7 mouse cellular contexts compared by ENCODE assay signal in genomic region chr10:22732181-22732580, GRCm38 (mm10). TPM values are rescaled to one million over a fixed set of nuclear protein-coding genes. Genes with fewer than 3 reads are reported as not detected.
DNase-seq lines count a peak whose midpoint lies in the region; ATAC-seq and TF ChIP-seq lines count a peak whose summit lies in the region.

No protein-coding gene starts in this region.

- H3K9ac ChIP-seq in lung, embryonic 14.5 days: peak overlapping the region; percentile 96
- H3K9ac ChIP-seq in embryonic facial prominence, embryonic 14.5 days (ENCODE audit: low read depth, low read length): peak overlapping the region; percentile 93
- peak overlapping the region; percentile 95 for H3K9ac ChIP-seq in intestine, embryonic 14.5 days (ENCODE audit: low read length)
- H3K9ac ChIP-seq in midbrain, embryonic 15.5 days: peak overlapping the region; percentile 99; the same call in 1 of the 2 replicates

- H3K4me1 ChIP-seq in lung, embryonic 14.5 days (ENCODE audit: insufficient read depth): no peaks in the 10 kb centered on the region
- H3K4me1 ChIP-seq in embryonic facial prominence, embryonic 14.5 days (ENCODE audit: control insufficient read depth, insufficient read depth, low read length): peaks cover 10% of the 10 kb centered on the region
- H3K4me1 ChIP-seq in intestine, embryonic 14.5 days (replicated peaks; ENCODE audit: control insufficient read depth, insufficient read depth, low read length): peaks cover 22% of the 10 kb centered on the region
- H3K4me1 ChIP-seq in midbrain, embryonic 15.5 days: peaks cover 29% of the 10 kb centered on the region

- H3K27me3 ChIP-seq in lung, embryonic 14.5 days (ENCODE audit: insufficient read depth, low read length): no peaks in the 10 kb centered on the region
- no peaks in the 10 kb centered on the region for H3K27me3 ChIP-seq in embryonic facial prominence, embryonic 14.5 days (replicated peaks; ENCODE audit: control insufficient read depth, insufficient read depth, low read length)
- H3K27me3 ChIP-seq in intestine, embryonic 14.5 days (replicated peaks; ENCODE audit: control insufficient read depth, insufficient read depth, low read length): no peaks in the 10 kb centered on the region
- H3K27me3 ChIP-seq in midbrain, embryonic 15.5 days (replicated peaks): no peaks in the 10 kb centered on the region

- H3K9me3 ChIP-seq in lung, embryonic 14.5 days (ENCODE audit: low read depth, low read length): no peaks in the 10 kb centered on the region
- H3K9me3 ChIP-seq in embryonic facial prominence, embryonic 14.5 days (ENCODE audit: control insufficient read depth, low read length): no peaks in the 10 kb centered on the region
- no peaks in the 10 kb centered on the region for H3K9me3 ChIP-seq in intestine, embryonic 14.5 days (ENCODE audit: control insufficient read depth, low read length)
- H3K9me3 ChIP-seq in midbrain, embryonic 15.5 days: no peaks in the 10 kb centered on the region

- ATAC-seq in lung, embryonic 14.5 days (ENCODE audit: insufficient read depth): no peak
- ATAC-seq in embryonic facial prominence, embryonic 14.5 days (ENCODE audit: low read depth): no peak
- ATAC-seq in intestine, embryonic 14.5 days (replicated peaks; ENCODE audit: low FRiP score, low TSS enrichment, low read depth): no peak
- no peak for ATAC-seq in midbrain, embryonic 15.5 days (replicated peaks)
- ATAC-seq in frontal cortex, adult (ENCODE audit: low TSS enrichment): no peak

- peak overlapping the region; percentile 94 for H3K4me2 ChIP-seq in lung, embryonic 14.5 days
- H3K4me2 ChIP-seq in embryonic facial prominence, embryonic 14.5 days (ENCODE audit: low read depth, low read length): peak overlapping the region; percentile 94
- H3K4me2 ChIP-seq in intestine, embryonic 14.5 days (ENCODE audit: low read length): peak overlapping the region; percentile 96
- peak overlapping the region; percentile 95 for H3K4me2 ChIP-seq in midbrain, embryonic 15.5 days

- peak overlapping the region; percentile 90; the same call in 1 of the 2 replicates for H3K27ac ChIP-seq in lung, embryonic 14.5 days (ENCODE audit: low read depth)
- no peak overlapping the region for H3K27ac ChIP-seq in embryonic facial prominence, embryonic 14.5 days (replicated peaks; ENCODE audit: low read depth, low read length)
- H3K27ac ChIP-seq in intestine, embryonic 14.5 days (ENCODE audit: low read depth): no peak overlapping the region
- peak overlapping the region; percentile 98 for H3K27ac ChIP-seq in midbrain, embryonic 15.5 days

- WGBS in lung, embryonic 14.5 days: 40% methylated on average over 10 of the region's 10 CpGs
- 59% methylated on average over 10 of the region's 10 CpGs for WGBS in embryonic facial prominence, embryonic 14.5 days
- 54% methylated on average over 10 of the region's 10 CpGs for WGBS in intestine, embryonic 14.5 days
- 62% methylated on average over 10 of the region's 10 CpGs for WGBS in midbrain, embryonic 15.5 days

- no peaks in the 10 kb centered on the region for H3K36me3 ChIP-seq in lung, embryonic 14.5 days (ENCODE audit: insufficient read depth)
- no peaks in the 10 kb centered on the region for H3K36me3 ChIP-seq in embryonic facial prominence, embryonic 14.5 days (ENCODE audit: control insufficient read depth, insufficient read depth, low read length)
- no peaks in the 10 kb centered on the region for H3K36me3 ChIP-seq in intestine, embryonic 14.5 days (ENCODE audit: control insufficient read depth, insufficient read depth, low read length)
- H3K36me3 ChIP-seq in midbrain, embryonic 15.5 days (replicated peaks): no peaks in the 10 kb centered on the region

- TF ChIP-seq CTCF in lung, embryonic 14.5 days (IDR thresholded peaks at IDR 0.05; ENCODE audit: low read depth): no peak

- DNase-seq in lung, embryonic 14.5 days: no peak
- no peak for DNase-seq in lung, postnatal 25 days (ENCODE audit: low spot score)
- no peak for DNase-seq in embryonic facial prominence, embryonic 14.5 days (ENCODE audit: low spot score)
- DNase-seq in intestine, embryonic 14.5 days (ENCODE audit: low spot score): no peak
- DNase-seq in right cerebral cortex, postnatal 36 days (ENCODE audit: low spot score in 2 of 2): no peak

- peak overlapping the region; percentile 97 for H3K4me3 ChIP-seq in lung, embryonic 14.5 days (ENCODE audit: low read depth, low read length)
- peak overlapping the region; percentile 95 for H3K4me3 ChIP-seq in embryonic facial prominence, embryonic 14.5 days (ENCODE audit: low read depth, low read length)
- peak overlapping the region; percentile 98 for H3K4me3 ChIP-seq in intestine, embryonic 14.5 days (ENCODE audit: low read depth, low read length)
- H3K4me3 ChIP-seq in midbrain, embryonic 15.5 days: peak overlapping the region; percentile 99

RNA-seq across cellular contexts. Expression of gene Tbpl1, which starts 0.4 kb away (rescaled TPM):
- 60.8 and 63.5 TPM in 2 replicates for polyA plus RNA-seq in lung, embryonic 14.5 days (2014; fragmentation: Nextera tagmentation; extraction: Ambion mirVana)
- 49.5 and 56.0 TPM in 2 replicates for polyA plus RNA-seq in embryonic facial prominence, embryonic 14.5 days (2014; fragmentation: Nextera tagmentation; extraction: Ambion mirVana)
- 52.6 and 60.7 TPM in 2 replicates for polyA plus RNA-seq in intestine, embryonic 14.5 days (2014; fragmentation: Nextera tagmentation; extraction: Ambion mirVana)
- 86.4 and 91.0 TPM in 2 replicates for polyA plus RNA-seq in midbrain, embryonic 15.5 days (2015; fragmentation: Nextera tagmentation; extraction: Ambion mirVana)

Comparison
In these comparisons a context has a peak if more than half of its experiments do, and no peak if none do; other contexts are left out.
1. H3K27ac ChIP-seq: peak in lung, embryonic 14.5 days (single experiment) and midbrain, embryonic 15.5 days (single experiment); none in embryonic facial prominence, embryonic 14.5 days (single experiment) and intestine, embryonic 14.5 days (single experiment).
2. Peak in every context shown above with its lines, with median percentiles within 50 percentile points of each other: H3K4me2 ChIP-seq, H3K4me3 ChIP-seq and H3K9ac ChIP-seq.